Mouse (Mus musculus) adrenal gland, postnatal 10 days (tissue): ENCODE measurements around the gene Vmn2r30. TPM values are rescaled to one million over a fixed set of nuclear protein-coding genes. Genes with fewer than 3 reads are reported as not detected.
A peak's percentile ranks its signal among the peaks of the same experiment; 100 is the strongest.
"Not testable (repeated sequence)": the region's sequence is repeated elsewhere in the genome, so short reads cannot be mapped to it uniquely, and the experiment has no call there.

ENCODE experiments used
- DNase-seq: peaks from one replicate; pipeline ENCODE4 v3.0.0; 2021; ENCODE audit warnings: mixed read lengths
- long read RNA-seq, 2 experiments: library from polyadenylated mRNA; stranded (forward); transcript quantifications; one replicate each; pipeline ENCODE4 v2.0.0; 2021
- microRNA-seq: library from miRNA; unstranded; fragments of <30 nt; microRNA quantifications from one replicate; pipeline ENCODE4 v1.2.0, GENCODE M21; 2021
- total RNA-seq, 2 experiments: library from RNA; stranded (reverse); gene quantifications; 2 replicates each; pipeline ENCODE4 v1.2.3; 2021

Gene Vmn2r30
- total RNA-seq, result under 1 TPM; 0.15 to 0.36 TPM
- long read RNA-seq, experiment 1, result 0 reads
- long read RNA-seq, experiment 2, result 0 reads

GRCm38 (mm10) chr7:7337509-7337908, at the start of gene Vmn2r30:
TSS of gene Vmn2r30 (minus strand) at chr7:7337609.
- DNase-seq, result not testable (repeated sequence)

GRCm38 (mm10) chr7:7374431-7374830, 37.0 kb upstream of the Vmn2r30 start, which contains the start of gene Gm45783:
TSS of gene Gm45783 (minus strand) at chr7:7374573.
- DNase-seq, result peak; percentile 22

GRCm38 (mm10) chr7:7295595-7295994, 41.8 kb downstream of the Vmn2r30 start:
- DNase-seq, result peak; percentile 54

- DNase-seq, result no peak
These were observed 56.0 kb downstream of the Vmn2r30 start for GRCm38 (mm10) chr7:7281383-7281782.

- peak; percentile 91 for DNase-seq
These were observed 59.3 kb downstream of the Vmn2r30 start, which contains the start of gene Gm45844 for GRCm38 (mm10) chr7:7277966-7278567. TSS of gene Gm45844 (minus strand) at chr7:7278289.

GRCm38 (mm10) chr7:7277556-7277955, 59.9 kb downstream of the Vmn2r30 start:
- DNase-seq, result peak; percentile 50

Small RNAs within 50 kb of the gene (microRNA-seq; reads per million reads assigned to microRNA genes)
- gene Mir5620, result 9.2 reads per million, percentile 15 among the genes with 10 or more reads in this experiment

Other genes with a start within 250 kb of the Vmn2r30 start
- 1 to 10 TPM; 8.5 to 8.6 TPM for gene Zfp954, start 216.1 kb downstream of the Vmn2r30 start, total RNA-seq
- under 1 TPM; 0.27 to 0.64 TPM for gene Zfp773, start 200.9 kb downstream of the Vmn2r30 start, total RNA-seq
- 1 to 10 TPM; 1.6 to 2.7 TPM for gene Zfp418, start 166.3 kb downstream of the Vmn2r30 start, total RNA-seq
- gene Zfp772, start 127.6 kb downstream of the Vmn2r30 start, total RNA-seq, result 1 to 10 TPM; 3.6 to 4.7 TPM
- under 1 TPM; 0.27 to 0.91 TPM for gene Vmn2r29, start 90.3 kb downstream of the Vmn2r30 start, total RNA-seq
- 1 to 10 TPM; 2.5 to 4.2 TPM for gene Gm45844, start 59.3 kb downstream of the Vmn2r30 start, total RNA-seq
- gene Clcn4, start 36.8 kb downstream of the Vmn2r30 start, total RNA-seq, result 10 to 100 TPM; 40.3 to 45.7 TPM
- 1 to 10 TPM in 1 of 2 experiments, not detected in 1; 2.6 TPM for gene Gm45783, start 37.0 kb upstream of the Vmn2r30 start, total RNA-seq
- gene Vmn2r31, start 62.1 kb upstream of the Vmn2r30 start, total RNA-seq, result not detected
- not detected for gene Vmn2r32, start 142.4 kb upstream of the Vmn2r30 start, total RNA-seq
- gene Vmn2r33, start 229.2 kb upstream of the Vmn2r30 start, total RNA-seq, result not detected